Mouse (Mus musculus) brain, embryonic 14.5 days (tissue): ENCODE results near the gene Ndufb2.

Experiments used
- CTCF ChIP-seq: fragments of 200-500 bp; IDR thresholded peaks from 2 replicates; pipeline ENCODE4 v1.5.1; 2012; ENCODE audit warnings: inconsistent platforms, mild to moderate bottlenecking, moderate library complexity, borderline replicate concordance; ENCODE audit not compliant: insufficient read depth, insufficient read length; ENCODE audit errors: extremely low read depth
- POLR2A ChIP-seq: fragments of 200-500 bp; IDR thresholded peaks from 2 replicates; pipeline ENCODE4 v1.6.1; 2012; ENCODE audit warnings: mild to moderate bottlenecking, inconsistent platforms, borderline replicate concordance; ENCODE audit not compliant: poor library complexity, insufficient read depth, insufficient read length, severe bottlenecking; ENCODE audit errors: extremely low read depth

DNA sequence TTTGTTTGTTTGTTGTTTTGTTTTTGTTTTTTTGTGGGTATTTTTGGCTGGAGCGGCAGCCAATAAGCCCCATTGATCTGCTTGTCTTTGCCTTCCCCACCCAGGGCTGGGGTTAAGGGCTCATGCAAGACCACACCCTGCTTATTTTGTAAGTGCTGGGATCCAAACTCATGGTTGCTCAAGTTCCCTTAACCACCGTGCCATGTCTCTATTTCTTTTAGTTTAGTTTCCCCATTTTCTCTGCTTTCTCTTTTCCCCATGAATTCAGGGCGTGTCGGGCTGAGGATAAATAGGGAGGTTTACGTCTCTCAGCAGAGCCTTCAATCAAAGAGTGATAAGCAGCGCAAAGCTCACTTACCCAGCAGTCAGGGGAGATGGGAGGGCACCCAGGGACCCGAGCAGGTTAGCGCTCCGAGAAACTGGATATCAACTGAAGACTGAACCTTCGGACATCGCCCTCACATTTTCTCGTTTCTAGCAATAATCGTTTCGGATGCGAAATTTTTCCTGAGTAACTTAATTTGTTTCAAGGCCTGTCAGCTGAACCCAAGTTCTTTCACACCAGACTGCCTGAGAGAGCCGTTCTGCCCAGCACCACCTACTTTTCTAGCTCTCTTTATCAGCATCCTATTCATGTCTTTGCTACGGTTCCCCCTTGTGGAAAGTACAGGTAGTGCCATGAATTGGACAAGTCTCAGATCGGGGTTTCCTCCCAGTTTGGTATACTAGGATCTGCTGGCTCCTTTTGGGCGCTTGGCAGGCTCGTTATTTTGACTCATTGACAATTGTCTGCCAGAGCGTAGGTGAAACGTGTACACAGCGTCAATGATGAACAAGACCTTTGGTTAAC, 30.0 kb upstream of the Ndufb2 start:
- peak; percentile 79; the same call in 1 of the 2 replicates for TF ChIP-seq CTCF
- TF ChIP-seq POLR2A, result no peak
